Mouse (Mus musculus) kidney, adult 18-20 months (tissue): ENCODE measurements around the gene Scp2.

Source experiments
- DNase-seq: peaks from one replicate; pipeline ENCODE4 v3.0.0; 2021

Scp2 gene

GRCm38 (mm10) chr4:108057247-108057646 lies 87.6 kb downstream of the Scp2 start:
- no peak for DNase-seq

- DNase-seq = no peak
These were observed 88.9 kb downstream of the Scp2 start for GRCm38 (mm10) chr4:108055873-108056272.

GRCm38 (mm10) chr4:108052673-108053072 lies 92.1 kb downstream of the Scp2 start:
- DNase-seq = no peak

GRCm38 (mm10) chr4:108051687-108052274 lies 93.0 kb downstream of the Scp2 start:
- DNase-seq = no peak

- no peak for DNase-seq
These were observed 98.7 kb downstream of the Scp2 start for GRCm38 (mm10) chr4:108046136-108046535.

- no peak for DNase-seq
These were observed 99.4 kb downstream of the Scp2 start for GRCm38 (mm10) chr4:108045136-108046107.

GRCm38 (mm10) chr4:108037027-108037426 lies 107.8 kb downstream of the Scp2 start:
- no peak for DNase-seq

GRCm38 (mm10) chr4:108033041-108033764 lies 111.6 kb downstream of the Scp2 start:
- no peak for DNase-seq

GRCm38 (mm10) chr4:108032352-108032849 lies 112.4 kb downstream of the Scp2 start:
- DNase-seq = peak; percentile 38

GRCm38 (mm10) chr4:108031502-108032351 lies 113.1 kb downstream of the Scp2 start:
- DNase-seq = peak; percentile 57

GRCm38 (mm10) chr4:108030888-108031501 lies 113.8 kb downstream of the Scp2 start:
- no peak for DNase-seq

GRCm38 (mm10) chr4:108026193-108026592 lies 118.6 kb downstream of the Scp2 start:
- no peak for DNase-seq

- peak; percentile 57 for DNase-seq
These were observed 119.5 kb downstream of the Scp2 start for GRCm38 (mm10) chr4:108025269-108025668.

- DNase-seq = peak; percentile 63
These were observed 120.2 kb downstream of the Scp2 start for GRCm38 (mm10) chr4:108024641-108025040.

- no peak for DNase-seq
These were observed 121.6 kb downstream of the Scp2 start for GRCm38 (mm10) chr4:108023186-108023585.

- no peak for DNase-seq
These were observed 124.6 kb downstream of the Scp2 start for GRCm38 (mm10) chr4:108020178-108020577.

GRCm38 (mm10) chr4:108018961-108019921 lies 125.6 kb downstream of the Scp2 start:
- no peak for DNase-seq

- DNase-seq = no peak
These were observed 126.4 kb downstream of the Scp2 start for GRCm38 (mm10) chr4:108018241-108018923.

- no peak for DNase-seq
These were observed 127.0 kb downstream of the Scp2 start for GRCm38 (mm10) chr4:108017839-108018238.

GRCm38 (mm10) chr4:108016321-108016720 lies 128.5 kb downstream of the Scp2 start:
- DNase-seq = no peak
